Mouse (Mus musculus) naive thymus-derived CD4-positive, alpha-beta T cell, adult 2 months (primary cell): ENCODE data around the gene Get4.

Experiments
- DNase-seq: peaks from one replicate; pipeline ENCODE4 v3.0.0-alpha.2; 2011; ENCODE audit warnings: low read depth

Get4 gene

GRCm38 (mm10) chr5:139252081-139252909 is at the start of gene Get4:
Get4 (plus strand) TSS chr5:139252324.
- peak; percentile 99 for DNase-seq

DNA sequence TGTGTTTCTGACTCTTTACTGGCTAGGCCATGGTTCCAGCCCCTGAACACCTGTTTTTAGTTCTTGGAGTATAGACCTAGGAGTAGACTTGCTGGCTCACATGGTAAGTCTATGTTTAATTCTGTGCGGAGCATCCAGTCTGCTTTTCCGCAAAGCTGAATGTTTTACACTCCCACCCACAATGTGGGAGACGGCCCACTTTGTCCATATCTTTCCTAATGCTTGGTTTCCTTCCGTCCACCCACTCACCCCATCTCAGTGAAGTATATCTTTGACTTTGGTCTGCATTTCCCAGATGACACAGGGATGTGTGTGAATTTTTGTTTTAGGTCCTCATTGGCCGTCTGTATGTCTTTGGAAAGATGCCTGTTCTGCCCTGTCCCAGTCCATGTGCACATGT is 48.8 kb upstream of the Get4 start:
- no peak for DNase-seq

DNA sequence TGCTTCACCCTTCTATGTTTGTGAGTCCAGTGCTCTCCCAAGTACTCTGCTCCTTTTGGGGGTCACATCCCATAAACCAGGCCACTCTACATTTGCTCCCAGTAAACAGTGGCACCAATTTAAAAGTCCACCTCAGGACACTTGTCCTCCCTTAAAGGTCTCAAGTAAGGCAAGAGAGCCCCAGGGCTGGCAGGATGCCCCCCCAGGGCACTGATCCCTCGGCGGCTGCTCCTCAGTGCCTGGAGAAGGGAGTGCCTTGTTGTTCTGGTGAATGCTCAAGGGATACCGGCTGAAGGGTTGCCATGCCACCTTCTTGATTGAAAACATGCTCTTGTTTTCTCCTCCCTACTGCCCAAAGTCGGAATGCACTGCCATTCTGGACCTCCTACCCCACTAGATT is 46.0 kb upstream of the Get4 start:
- no peak for DNase-seq

DNA sequence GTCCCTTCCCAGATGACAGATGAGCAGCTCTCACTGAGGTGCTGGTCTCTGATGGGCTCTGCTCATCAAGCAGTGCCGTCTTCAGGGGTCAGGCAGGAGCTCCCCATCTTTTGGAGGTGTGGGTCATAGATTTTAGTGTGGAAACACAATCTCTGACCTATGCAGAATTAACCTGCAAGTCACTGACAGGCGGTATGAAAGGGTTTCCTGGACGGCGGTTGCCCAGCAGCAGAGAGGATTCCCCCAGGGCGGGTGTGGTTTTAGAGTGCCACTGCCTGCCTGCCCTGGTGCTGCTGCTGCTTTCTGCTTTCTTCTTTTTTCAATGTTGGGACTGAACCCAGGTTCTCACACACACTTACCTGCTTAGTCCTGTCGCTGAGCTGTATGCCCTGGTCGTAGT is 45.6 kb upstream of the Get4 start:
- DNase-seq = peak; percentile 24

GRCm38 (mm10) chr5:139208183-139208582 is 43.9 kb upstream of the Get4 start:
- DNase-seq = no peak

DNA sequence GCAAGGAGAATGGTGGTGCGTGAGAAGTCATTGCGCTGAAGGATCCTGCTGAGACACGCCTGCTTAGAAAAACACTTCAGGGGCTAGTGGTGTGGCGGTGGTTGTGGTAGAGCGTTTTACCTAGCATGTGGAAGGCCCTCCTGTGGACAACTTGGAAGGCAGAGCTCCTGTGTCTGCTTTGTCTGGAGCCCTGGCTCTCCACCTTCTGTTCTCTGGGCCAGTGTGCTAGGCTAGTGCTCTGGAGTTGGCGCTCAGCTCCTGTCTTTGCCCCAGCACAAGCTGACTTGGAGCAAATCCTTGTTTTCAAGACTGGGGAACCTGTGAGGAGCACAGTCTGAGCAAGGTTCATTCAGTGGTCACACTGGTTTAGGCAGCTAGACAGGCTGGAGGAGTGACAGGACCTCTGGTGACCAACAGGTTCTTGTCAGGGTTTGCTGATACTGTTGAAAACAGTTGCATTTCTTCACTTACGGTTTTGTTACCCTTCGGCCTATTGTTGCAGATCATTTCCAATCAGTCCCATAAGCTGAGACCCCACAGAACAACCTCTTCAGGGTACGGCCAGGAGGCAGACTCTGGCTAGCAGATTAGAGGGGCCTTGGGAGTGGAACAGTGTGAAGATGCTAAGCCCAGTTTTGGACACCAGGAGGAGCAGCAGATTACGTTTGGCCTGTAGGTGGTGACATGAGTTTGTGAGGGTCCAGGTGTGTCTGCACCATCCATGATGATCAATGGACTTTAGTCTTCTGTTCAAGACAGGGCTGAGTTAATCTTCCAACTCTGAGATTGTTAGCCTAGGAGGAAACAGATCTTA is 43.0 kb upstream of the Get4 start:
- peak; percentile 19 for DNase-seq

DNA sequence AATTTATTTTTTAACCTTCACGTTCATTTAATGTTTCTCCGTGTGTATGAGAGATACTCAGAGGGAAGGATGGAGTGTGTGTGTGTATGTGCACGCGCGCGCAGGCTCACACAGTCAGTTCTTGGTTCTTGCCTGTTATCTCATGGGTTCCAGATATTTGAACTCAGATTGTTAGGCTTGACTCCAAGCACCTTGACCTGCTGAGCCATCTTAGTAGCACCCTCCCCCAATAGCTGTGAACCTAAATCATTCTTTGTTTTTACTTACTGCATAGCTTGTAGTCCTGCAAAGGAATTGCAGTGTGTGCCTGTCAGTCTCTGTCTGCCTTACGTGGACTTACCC is 42.5 kb upstream of the Get4 start:
- DNase-seq = no peak

DNA sequence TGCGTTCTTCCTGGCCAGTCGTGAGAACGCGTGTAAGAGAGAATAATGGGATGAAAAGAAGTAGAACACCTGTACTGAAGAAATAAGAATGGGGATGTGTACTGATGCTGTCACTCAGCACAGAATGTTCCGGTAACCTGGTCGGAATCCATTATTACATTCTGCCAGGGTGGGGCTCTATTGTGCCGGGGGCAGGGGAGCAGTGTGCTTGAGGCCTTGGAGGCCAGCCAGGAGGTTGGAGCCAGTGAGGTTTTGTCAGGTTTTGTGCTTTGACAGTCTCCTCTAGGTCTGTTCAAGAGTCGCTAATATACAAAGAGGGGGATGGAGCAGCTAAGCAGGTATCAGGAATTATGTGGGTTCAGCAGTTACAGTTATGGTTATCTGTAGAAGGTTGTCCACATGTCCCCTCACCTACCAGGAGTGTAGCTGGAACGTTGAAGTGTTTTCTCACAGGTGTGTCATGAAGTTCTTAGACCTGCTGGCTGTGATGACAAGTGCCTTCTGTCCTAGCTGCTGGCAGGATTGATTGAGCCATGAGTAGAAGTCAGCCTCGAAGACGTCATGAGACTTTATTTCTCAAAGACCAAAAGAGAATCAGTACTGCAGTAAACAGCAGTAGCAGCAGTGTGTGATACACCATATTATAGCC is 40.3 kb upstream of the Get4 start:
- DNase-seq = no peak

GRCm38 (mm10) chr5:139214298-139214697 is 37.8 kb upstream of the Get4 start:
- no peak for DNase-seq

DNA sequence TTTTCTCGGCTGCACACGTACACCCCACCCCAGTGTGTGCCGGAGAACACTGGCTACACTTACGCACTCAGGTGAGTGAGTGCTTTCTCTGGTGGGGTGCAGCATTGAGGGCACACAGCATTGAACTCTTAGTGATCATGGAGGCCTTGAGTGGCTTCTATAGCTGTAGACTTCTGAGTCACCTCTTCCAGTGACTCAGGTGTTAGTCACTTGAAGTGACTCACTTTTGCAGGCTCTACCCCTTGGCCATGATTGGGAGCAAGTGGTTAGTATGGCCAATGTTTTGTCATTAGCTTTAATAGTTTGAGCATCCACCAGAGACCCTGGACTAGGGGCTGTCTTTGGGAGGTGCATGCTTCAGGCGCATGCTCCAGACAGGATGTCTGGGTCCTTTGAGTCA is 36.9 kb upstream of the Get4 start:
- no peak for DNase-seq

DNA sequence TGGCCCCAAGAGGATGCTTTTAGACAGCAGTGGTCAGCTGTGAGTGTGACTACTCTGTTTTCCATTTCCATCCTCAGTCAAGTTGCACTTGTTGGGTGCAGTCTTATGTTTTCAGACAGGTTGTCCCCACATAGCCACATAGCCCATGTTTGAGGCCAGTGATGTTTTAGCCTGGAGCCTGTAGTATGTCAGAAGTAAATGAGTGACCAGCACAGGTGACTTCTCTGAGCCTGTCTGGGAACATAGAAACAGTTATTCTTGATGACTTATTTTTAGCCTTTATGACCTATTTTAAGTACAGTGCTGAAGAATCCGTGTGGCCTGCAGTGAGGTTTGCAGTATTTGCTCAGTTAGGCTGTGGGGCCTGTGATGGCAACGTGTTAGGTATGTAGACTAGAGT is 36.0 kb upstream of the Get4 start:
- no peak for DNase-seq

GRCm38 (mm10) chr5:139216774-139217173 is 35.4 kb upstream of the Get4 start:
- no peak for DNase-seq

DNA sequence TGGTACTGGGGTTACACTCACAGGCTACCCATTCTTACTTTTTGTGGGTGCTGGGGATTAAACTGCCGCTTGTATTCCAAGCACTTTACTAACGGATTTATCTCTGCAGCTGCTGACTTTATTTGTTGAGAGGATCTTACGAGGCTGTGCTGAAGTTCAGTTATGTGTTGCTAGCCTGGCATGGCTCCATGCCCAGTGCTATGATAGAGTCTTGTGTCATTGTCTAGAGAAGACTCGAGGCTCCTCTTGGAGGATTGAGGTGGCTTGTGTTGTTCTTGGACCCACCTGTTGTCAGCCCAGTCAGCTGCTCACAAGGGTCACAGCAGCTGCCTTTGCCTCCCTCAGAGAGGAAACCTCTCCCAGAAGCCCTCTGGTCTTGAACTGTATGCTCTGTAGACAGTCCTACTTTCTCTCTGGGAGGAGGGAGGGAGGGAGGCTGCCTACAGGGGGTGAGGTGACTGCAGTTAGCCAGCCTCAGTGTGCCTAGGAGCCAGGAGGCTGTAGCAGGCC is 32.1 kb upstream of the Get4 start:
- no peak for DNase-seq

GRCm38 (mm10) chr5:139220610-139221009 is 31.5 kb upstream of the Get4 start:
- DNase-seq = no peak

DNA sequence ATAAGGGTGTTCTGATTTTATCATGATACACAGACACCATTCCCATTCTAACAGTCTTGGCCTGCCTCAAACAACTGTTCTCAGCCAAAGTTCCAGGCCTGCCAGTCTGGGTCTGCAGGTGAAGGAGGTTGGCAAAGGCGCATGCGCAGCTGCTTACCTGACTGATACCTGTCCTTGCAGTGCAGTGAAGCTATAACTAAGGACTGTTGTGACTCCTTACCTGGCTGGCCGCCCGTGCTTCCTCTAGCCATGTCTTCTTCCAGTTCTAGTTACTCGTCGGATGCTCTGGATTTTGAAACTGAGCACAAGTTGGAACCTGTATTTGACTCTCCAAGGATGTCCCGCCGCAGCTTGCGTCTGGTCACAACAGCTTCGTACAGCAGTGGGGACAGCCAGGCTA is 28.8 kb upstream of the Get4 start:
- DNase-seq = no peak

DNA sequence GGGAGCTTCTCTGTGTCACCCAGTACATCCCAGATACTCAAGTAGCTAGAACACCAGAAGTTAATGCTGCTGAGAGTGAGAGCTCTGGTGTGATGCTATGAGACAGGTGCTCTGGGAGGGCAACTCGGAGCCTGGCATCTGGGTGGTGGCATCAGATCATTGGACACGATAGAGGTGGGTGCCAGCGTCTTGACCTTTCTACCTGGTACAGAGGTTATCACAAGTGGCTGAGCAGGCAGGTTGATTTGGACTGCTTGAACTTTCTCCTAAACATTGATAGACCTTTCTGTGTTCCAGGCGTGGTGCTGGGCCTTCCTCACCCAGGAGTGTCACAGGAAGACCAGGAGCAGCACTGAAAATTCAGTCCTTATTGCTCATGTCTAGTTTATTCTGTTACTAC is 24.9 kb upstream of the Get4 start:
- DNase-seq = no peak

DNA sequence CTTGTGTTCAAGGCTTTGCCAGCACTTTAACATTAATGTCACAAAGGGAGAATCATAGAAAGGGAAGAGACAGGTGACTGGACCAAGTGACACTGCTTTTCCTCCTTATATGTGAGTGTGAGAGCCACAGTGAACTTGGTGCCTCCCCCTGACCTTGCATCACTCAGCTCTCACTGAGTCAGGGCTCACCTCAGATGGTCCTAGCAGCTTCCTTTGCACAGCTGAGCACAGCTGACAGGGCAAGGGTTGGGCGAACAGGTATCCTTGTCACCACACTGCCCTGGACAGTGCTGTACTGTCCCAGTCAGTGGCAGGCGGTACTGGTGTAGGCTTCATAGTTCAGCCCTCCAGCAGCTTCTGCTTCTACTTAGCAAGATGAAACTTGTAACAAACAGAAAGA is 24.5 kb upstream of the Get4 start:
- no peak for DNase-seq

DNA sequence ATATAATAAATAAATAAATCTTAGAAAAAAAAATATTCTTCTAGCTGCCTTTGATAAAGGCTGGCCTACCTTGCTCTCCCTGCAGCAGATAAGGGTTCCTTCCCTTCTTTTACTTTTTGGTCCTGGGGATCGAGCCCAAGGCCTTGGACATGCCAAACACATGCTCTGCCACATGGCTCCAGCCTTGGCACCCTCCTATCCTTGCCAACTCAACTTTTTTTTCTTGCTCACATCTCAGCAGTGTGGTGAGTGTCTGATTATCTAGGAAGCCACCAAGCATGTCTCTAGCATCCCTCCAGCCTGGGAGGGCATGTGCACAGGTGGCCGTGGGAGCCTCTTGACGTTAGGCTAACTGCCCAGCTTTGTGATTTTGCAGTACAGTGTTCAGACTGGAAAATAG is 23.8 kb upstream of the Get4 start:
- DNase-seq = no peak

DNA sequence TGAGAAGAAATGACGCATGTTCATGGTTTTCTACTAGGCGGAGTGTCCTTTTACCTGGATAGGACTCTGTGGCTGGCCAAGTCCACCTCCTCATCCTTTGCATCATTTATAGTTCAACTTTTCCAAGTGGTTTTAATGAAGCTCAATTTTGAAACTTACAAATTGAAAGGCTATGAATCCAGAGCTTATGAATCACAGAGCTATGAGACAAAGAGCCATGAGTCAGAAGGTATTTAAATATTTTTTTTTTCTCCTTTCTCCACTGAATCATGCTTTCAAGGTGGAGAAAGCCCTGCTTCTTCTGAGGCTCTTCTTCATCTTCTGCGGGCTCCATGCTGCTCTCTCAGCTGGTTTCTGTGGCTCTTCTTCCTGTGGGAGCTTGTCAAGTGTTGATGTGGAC is 22.4 kb upstream of the Get4 start:
- no peak for DNase-seq

DNA sequence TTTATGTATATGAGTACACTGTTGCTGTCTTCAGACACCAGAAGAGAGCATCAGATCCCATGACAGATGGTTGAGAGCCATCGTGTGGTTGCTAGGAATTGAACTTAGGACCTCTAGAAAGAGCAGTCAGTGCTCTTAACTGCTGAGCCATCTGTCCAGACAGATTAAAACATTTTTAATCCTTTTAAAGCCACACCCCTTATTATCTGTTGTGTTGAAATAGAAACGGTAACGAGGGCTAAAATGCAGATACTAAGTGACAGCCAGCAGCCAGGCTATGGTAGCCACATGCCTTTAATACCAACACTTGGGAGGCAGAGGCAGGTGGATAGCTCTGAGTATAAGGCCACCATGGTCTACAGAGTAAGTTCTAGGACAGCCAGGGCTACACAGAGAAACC is 20.0 kb upstream of the Get4 start:
- no peak for DNase-seq

GRCm38 (mm10) chr5:139234423-139234822 is 17.7 kb upstream of the Get4 start:
- DNase-seq = no peak

DNA sequence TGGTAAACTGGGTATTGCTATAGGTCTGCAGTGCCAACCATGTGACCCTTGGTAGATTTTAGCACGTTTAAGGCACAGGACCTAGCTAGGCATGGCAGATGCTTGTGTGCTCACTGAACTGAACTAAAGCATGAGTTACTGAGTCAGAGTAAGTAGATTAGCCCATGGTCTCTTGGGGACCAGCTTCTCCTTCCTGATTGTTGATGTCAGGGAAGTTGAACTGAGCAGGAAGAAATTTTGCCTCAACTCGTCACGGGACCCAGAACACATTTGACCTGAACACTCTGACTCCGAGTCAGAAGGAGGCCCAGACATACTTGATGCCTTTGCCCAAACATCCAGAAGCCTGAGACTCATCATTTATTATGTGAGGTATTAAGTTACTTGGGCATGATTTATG is 14.7 kb upstream of the Get4 start:
- no peak for DNase-seq
